ENCODE assay signal across 8 mouse cellular contexts in the genomic region with DNA sequence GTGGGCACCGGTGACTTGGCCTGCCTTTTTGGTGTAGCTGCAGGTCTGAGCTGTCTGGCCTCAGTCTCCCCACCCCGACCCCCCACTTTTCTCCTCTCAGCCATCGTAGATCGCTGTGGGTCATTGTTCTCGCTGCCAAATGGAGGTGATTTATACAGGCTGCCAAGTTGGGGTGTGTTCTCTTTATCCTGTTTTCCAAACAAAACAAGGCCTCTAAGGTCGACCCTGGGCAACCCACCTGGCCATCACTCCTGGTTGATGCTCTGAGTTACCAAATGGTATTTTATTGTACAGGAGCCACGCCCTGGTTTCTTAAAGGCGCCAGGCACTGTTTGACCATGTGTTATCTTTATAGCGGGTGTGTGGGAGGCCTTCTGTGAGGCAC. TPM values are rescaled to one million over a fixed set of nuclear protein-coding genes. Genes with fewer than 3 reads are reported as not detected.
DNase-seq lines count a peak whose midpoint lies in the region; ATAC-seq and TF ChIP-seq lines count a peak whose summit lies in the region.

No protein-coding gene starts in this region.

- no peak for TF ChIP-seq CTCF in spleen, adult 2 months (IDR thresholded peaks at IDR 0.05; ENCODE audit: extremely low read depth, insufficient read depth, insufficient read length, insufficient replicate concordance)

- H3K36me3 ChIP-seq in spleen, adult 2 months (ENCODE audit: control insufficient read depth, insufficient read depth, low read length) = no peaks in the 10 kb centered on the region
- H3K36me3 ChIP-seq in limb, embryonic 15.5 days = no peaks in the 10 kb centered on the region

- H3K4me3 ChIP-seq in spleen, adult 2 months (ENCODE audit: extremely low read depth, insufficient read depth, insufficient read length) = peak overlapping the region; percentile 58; the same call in 1 of the 2 replicates
- H3K4me3 ChIP-seq in limb, embryonic 15.5 days = peak overlapping the region; percentile 81

- peaks cover 7% of the 10 kb centered on the region for H3K27me3 ChIP-seq in spleen, adult 2 months (ENCODE audit: control insufficient read depth, insufficient read depth, low read length)
- no peaks in the 10 kb centered on the region for H3K27me3 ChIP-seq in limb, embryonic 15.5 days

- ATAC-seq in limb, embryonic 15.5 days (ENCODE audit: insufficient number of reproducible peaks, low FRiP score, low TSS enrichment, low read depth) = no peak
- ATAC-seq in inflammation-experienced regulatory T-cells, adult 6 months = no peak

- no peak overlapping the region for H3K27ac ChIP-seq in spleen, adult 2 months (ENCODE audit: insufficient read depth, low read length)
- H3K27ac ChIP-seq in limb, embryonic 15.5 days = peak overlapping the region; percentile 83; the same call in 1 of the 2 replicates

- no peak for TF ChIP-seq POLR2A in spleen, adult 2 months (IDR thresholded peaks at IDR 0.05; ENCODE audit: low read depth, low read length)

- peaks cover 6% of the 10 kb centered on the region; the same call in 1 of the 2 replicates for H3K4me1 ChIP-seq in spleen, adult 2 months (ENCODE audit: control insufficient read depth, insufficient read depth, insufficient read length)
- peaks cover 21% of the 10 kb centered on the region for H3K4me1 ChIP-seq in limb, embryonic 15.5 days

- DNase-seq in cerebellum, adult 9-11 months = peak; percentile 74
- DNase-seq in cerebellum, adult 11-12 months = no peak
- no peak for DNase-seq in spleen, adult 2 months (ENCODE audit: low read depth in 1 of 2, low spot score in 2 of 2)
- no peak for DNase-seq in spleen, adult 12 weeks (ENCODE audit: low spot score)
- no peak for DNase-seq in thymus, postnatal 4 days
- no peak for DNase-seq in urinary bladder, postnatal 36 days (ENCODE audit: low spot score in 2 of 2)

- H3K9me3 ChIP-seq in limb, embryonic 15.5 days = no peaks in the 10 kb centered on the region

- peak overlapping the region; percentile 99 for H3K4me2 ChIP-seq in limb, embryonic 15.5 days

- H3K9ac ChIP-seq in limb, embryonic 15.5 days = peak overlapping the region; percentile 75

- WGBS in spleen, adult 2 months = 19% methylated on average over 9 of the region's 9 CpGs
- 2% methylated on average over 9 of the region's 9 CpGs for WGBS in limb, embryonic 15.5 days

RNA-seq across cellular contexts. Expression of a gene that starts 1.0 kb away (rescaled TPM):
- 1.1 and 1.6 TPM in 2 replicates for polyA plus RNA-seq in spleen, adult 2 months (2012; rRNA removed)
- 14.0 and 14.1 TPM in 2 replicates for polyA plus RNA-seq in limb, embryonic 15.5 days (2015; fragmentation: Nextera tagmentation; extraction: Ambion mirVana)
- under 1 TPM in 1 of 3 experiments, not detected in 2; 0.21 TPM for polyA plus RNA-seq in inflammation-experienced regulatory T-cells, adult 6 months (2017; shearing (Covaris generic))

RNA-seq across cellular contexts. Expression of a gene that starts 46.7 kb away (rescaled TPM):
- polyA plus RNA-seq in spleen, adult 2 months (2012; rRNA removed) = 5.0 and 7.3 TPM in 2 replicates
- polyA plus RNA-seq in limb, embryonic 15.5 days (2015; fragmentation: Nextera tagmentation; extraction: Ambion mirVana) = 9.6 and 10.3 TPM in 2 replicates
- 1 to 10 TPM; 3.8 to 7.2 (median 7.1) TPM for polyA plus RNA-seq in inflammation-experienced regulatory T-cells, adult 6 months (2017; shearing (Covaris generic))

RNA-seq across cellular contexts. Expression of a gene that starts 54.6 kb away (rescaled TPM):
- not detected in 2 replicates for polyA plus RNA-seq in spleen, adult 2 months (2012; rRNA removed)
- not detected in 2 replicates for polyA plus RNA-seq in limb, embryonic 15.5 days (2015; fragmentation: Nextera tagmentation; extraction: Ambion mirVana)
- not detected for polyA plus RNA-seq in inflammation-experienced regulatory T-cells, adult 6 months (2017; shearing (Covaris generic))
